Mouse (Mus musculus) testis, adult 2 months (tissue): ENCODE data around the gene Nmrk1. TPM values are rescaled to one million over a fixed set of nuclear protein-coding genes. Genes with fewer than 3 reads are reported as not detected.
"Not testable (repeated sequence)": the region's sequence is repeated elsewhere in the genome, so short reads cannot be mapped to it uniquely, and the experiment has no call there.

Source experiments
- H3K27ac ChIP-seq: fragments of 200-500 bp; 2 replicates; pipeline ENCODE4 v1.5.1; 2012; ENCODE audit warnings: low read depth, low read length; ENCODE audit not compliant: control insufficient read depth, insufficient read depth
- H3K27me3 ChIP-seq: fragments of 200-500 bp; 2 replicates; pipeline ENCODE4 v1.6.1; 2012; ENCODE audit warnings: mild to moderate bottlenecking, low read length, moderate library complexity; ENCODE audit not compliant: control insufficient read depth, insufficient read depth
- H3K36me3 ChIP-seq: fragments of 200-500 bp; 2 replicates; pipeline ENCODE4 v1.6.1; 2012; ENCODE audit warnings: mild to moderate bottlenecking, low read length; ENCODE audit not compliant: control insufficient read depth, insufficient read depth
- H3K4me1 ChIP-seq: fragments of 200-500 bp; 2 replicates; pipeline ENCODE4 v1.6.1; 2012; ENCODE audit warnings: low read length; ENCODE audit not compliant: control insufficient read depth, insufficient read depth
- H3K4me3 ChIP-seq: fragments of 200-500 bp; 2 replicates; pipeline ENCODE4 v1.5.1; 2012; ENCODE audit warnings: low read depth, mild to moderate bottlenecking, low read length, moderate library complexity, mixed read lengths; ENCODE audit not compliant: control insufficient read depth
- CTCF ChIP-seq: fragments of 200-500 bp; IDR thresholded peaks from 2 replicates; pipeline ENCODE4 v1.5.1; 2012; ENCODE audit warnings: low read depth, mild to moderate bottlenecking, inconsistent platforms, low read length, moderate library complexity; ENCODE audit not compliant: control insufficient read depth, insufficient read depth, insufficient replicate concordance
- POLR2A ChIP-seq: fragments of 200-500 bp; IDR thresholded peaks from 2 replicates; pipeline ENCODE4 v1.6.1; 2012; ENCODE audit warnings: low read depth, mild to moderate bottlenecking, inconsistent platforms, low read length, moderate library complexity; ENCODE audit not compliant: control insufficient read depth
- polyA plus RNA-seq: library from polyadenylated mRNA; depleted of rRNA; stranded (reverse); fragments of >200 nt; gene quantifications from 2 replicates; pipeline ENCODE4 v1.2.3, GENCODE M21; 2012; rRNA removed

Gene Nmrk1
- 7.3 and 7.6 TPM in 2 replicates for polyA plus RNA-seq

DNA sequence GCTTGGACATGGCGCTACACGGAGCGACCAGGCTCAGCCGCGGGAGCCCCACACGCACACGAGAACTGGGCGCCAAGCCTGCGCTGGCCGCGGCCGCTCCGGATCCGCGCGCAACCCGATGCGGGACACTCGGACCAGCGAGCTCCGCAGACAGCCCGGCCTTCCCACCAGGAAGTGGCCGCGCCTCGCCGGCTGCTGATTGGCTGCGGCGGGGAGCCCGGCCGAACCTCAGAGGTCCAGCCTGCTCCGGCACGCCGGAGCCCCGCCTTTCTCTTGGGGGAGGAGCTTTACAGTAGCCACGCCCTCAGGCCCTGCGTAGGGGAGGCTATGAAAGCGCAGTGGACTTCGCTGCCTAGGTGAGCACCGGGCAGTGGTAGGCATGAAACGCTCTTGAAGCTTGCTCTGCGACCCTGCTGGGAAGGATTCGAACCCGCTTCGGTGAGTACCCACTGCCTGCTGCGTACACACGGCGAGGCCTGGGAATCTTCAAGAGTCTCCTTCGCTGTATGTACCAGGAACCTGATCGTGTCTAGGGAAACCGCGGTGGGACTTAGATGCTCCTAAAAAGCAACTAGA is at the start of gene Nmrk1, which contains the start of gene Ostf1:
Nmrk1 (plus strand) TSS at position 307 of the 576 bp plus-strand sequence.
Ostf1 (minus strand) TSS at position 180 of the 576 bp plus-strand sequence.
- H3K4me1 ChIP-seq, result peaks cover 8% of the 10 kb centered on the region
- H3K27me3 ChIP-seq, result no peaks in the 10 kb centered on the region
- no peaks in the 10 kb centered on the region for H3K36me3 ChIP-seq
- peak within 1 kb of the TSS; percentile 77 for H3K27ac ChIP-seq
- H3K4me3 ChIP-seq, result peak within 1 kb of the TSS; percentile 97
- TF ChIP-seq POLR2A, result peak; percentile 64
- TF ChIP-seq CTCF, result no peak

DNA sequence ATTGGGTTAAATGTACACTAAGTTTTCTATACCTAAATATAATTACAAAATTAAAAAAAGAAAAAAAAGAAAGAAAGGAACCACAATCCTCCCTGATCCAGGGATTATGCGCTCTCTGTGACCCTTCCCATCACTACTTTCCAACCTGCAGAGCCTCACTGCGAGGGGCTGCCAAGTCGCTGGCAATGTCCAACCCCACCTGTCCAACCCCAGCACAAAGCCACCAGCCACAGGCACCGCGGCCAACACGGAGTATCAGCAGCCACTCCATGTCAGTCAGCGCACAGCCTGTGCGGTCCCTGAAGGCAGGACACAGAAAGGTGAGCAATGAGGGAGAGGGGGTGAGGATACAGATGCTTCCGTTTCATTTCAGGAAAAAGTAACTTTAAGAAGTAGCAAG is 49.5 kb upstream of the Nmrk1 start:
- no peaks in the 10 kb centered on the region for H3K27me3 ChIP-seq
- H3K27ac ChIP-seq, result no peak overlapping the region
- no peaks in the 10 kb centered on the region for H3K4me1 ChIP-seq
- no peak overlapping the region for H3K4me3 ChIP-seq
- no peaks in the 10 kb centered on the region for H3K36me3 ChIP-seq
- no peak for TF ChIP-seq POLR2A
- TF ChIP-seq CTCF, result no peak

GRCm38 (mm10) chr19:18582887-18583286 is 48.9 kb upstream of the Nmrk1 start:
- no peak overlapping the region for H3K4me3 ChIP-seq
- no peak for TF ChIP-seq POLR2A
- TF ChIP-seq CTCF, result no peak
- no peaks in the 10 kb centered on the region for H3K36me3 ChIP-seq
- no peak overlapping the region for H3K27ac ChIP-seq
- H3K4me1 ChIP-seq, result no peaks in the 10 kb centered on the region
- H3K27me3 ChIP-seq, result no peaks in the 10 kb centered on the region

DNA sequence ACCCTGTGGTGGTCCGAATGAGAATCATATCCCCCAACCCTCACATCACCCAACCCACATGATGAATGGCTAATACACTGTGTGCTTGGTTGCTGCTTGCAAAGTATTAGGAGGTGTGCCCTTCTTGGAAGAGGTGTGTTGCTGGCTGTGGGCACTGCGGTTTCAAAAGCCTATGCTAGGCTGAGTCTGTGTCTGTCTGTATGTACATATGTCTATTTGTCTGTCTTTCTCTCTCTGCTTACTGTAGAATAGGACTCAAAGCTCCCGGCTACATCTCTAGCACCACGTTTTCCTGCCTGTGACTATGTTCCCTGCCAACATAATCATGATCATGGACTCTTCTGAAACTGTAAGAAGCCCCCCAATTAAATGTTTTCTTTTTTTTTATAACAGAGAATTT is 48.0 kb upstream of the Nmrk1 start:
- no peak overlapping the region for H3K27ac ChIP-seq
- no peaks in the 10 kb centered on the region for H3K36me3 ChIP-seq
- no peak overlapping the region for H3K4me3 ChIP-seq
- H3K4me1 ChIP-seq, result no peaks in the 10 kb centered on the region
- TF ChIP-seq POLR2A (no peak), CTCF (no peak)
- no peaks in the 10 kb centered on the region for H3K27me3 ChIP-seq

GRCm38 (mm10) chr19:18584621-18585020 is 47.1 kb upstream of the Nmrk1 start:
- Histone ChIP-seq H3K27ac (no peak overlapping the region), H3K4me1 (no peaks in the 10 kb centered on the region), H3K27me3 (no peaks in the 10 kb centered on the region), H3K36me3 (no peaks in the 10 kb centered on the region), H3K4me3 (no peak overlapping the region)
- TF ChIP-seq CTCF (no peak), POLR2A (no peak)

GRCm38 (mm10) chr19:18587118-18587517 is 44.6 kb upstream of the Nmrk1 start:
- no peaks in the 10 kb centered on the region for H3K27me3 ChIP-seq
- no peak overlapping the region for H3K27ac ChIP-seq
- H3K4me1 ChIP-seq, result no peaks in the 10 kb centered on the region
- no peaks in the 10 kb centered on the region for H3K36me3 ChIP-seq
- H3K4me3 ChIP-seq, result no peak overlapping the region
- TF ChIP-seq CTCF (no peak), POLR2A (no peak)

DNA sequence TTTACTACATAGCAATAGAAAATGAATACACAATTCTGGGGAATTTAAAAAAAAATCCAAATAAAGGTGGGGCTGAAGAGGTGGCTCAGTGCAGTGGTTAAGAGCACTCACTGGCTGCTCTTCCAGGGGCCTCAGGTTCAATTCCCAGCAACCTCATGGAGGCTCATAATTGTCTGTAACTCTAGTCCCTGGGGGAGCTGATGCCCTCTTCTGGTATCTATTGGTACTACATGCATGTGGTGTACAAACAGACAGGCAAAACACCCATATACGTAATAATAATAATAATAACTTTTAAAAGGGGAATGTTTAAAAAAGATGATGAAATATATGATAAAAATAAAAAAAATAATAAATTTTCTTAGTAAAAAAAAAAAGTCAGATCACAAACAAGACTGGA is 43.5 kb upstream of the Nmrk1 start:
- TF ChIP-seq CTCF (peak; percentile 7; the same call in 1 of the 2 replicates), POLR2A (no peak)
- H3K4me3 ChIP-seq, result no peak overlapping the region
- no peaks in the 10 kb centered on the region for H3K36me3 ChIP-seq
- H3K27ac ChIP-seq, result no peak overlapping the region
- H3K27me3 ChIP-seq, result no peaks in the 10 kb centered on the region
- no peaks in the 10 kb centered on the region for H3K4me1 ChIP-seq

DNA sequence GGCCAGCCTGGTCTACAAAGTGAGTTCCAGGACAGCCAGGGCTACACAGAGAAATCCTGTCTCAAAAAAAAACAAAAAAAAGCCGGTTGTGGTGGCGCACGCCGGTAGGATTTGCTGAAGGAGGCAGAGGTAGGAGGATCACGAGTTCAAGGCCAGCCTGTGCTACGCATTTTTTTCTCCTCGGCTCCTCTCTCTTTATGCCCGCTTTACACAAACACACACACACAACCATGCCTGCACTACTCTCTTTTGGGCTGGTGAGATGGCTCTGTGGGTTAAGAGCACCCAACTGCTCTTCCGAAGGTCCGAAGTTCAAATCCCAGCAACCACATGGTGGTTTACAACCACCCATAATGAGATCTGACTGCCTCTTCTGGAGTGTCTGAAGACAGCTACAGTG is 42.9 kb upstream of the Nmrk1 start:
- not testable (repeated sequence) for H3K36me3 ChIP-seq, H3K4me1 ChIP-seq, H3K27ac ChIP-seq, H3K27me3 ChIP-seq, H3K4me3 ChIP-seq
